Mouse (Mus musculus) MEL (cell line): ENCODE data around the gene Zfp260. TPM values are rescaled to one million over a fixed set of nuclear protein-coding genes. Genes with fewer than 3 reads are reported as not detected.

ENCODE experiments used
- DNase-seq: peaks from one replicate; pipeline ENCODE4 v3.0.0; 2011; ENCODE audit warnings: low read depth, low spot score
- H3K27ac ChIP-seq: 2 replicates; pipeline ENCODE4 v1.5.1; 2012; ENCODE audit warnings: low read depth, mild to moderate bottlenecking, control low read depth, low read length, moderate library complexity; ENCODE audit not compliant: control insufficient read depth
- H3K27me3 ChIP-seq, 2 experiments: fragments of 150-350 bp in 1 of 2; sonication (generic) in 1 of 2; 2 replicates each; pipeline ENCODE4 v1.6.1; 2012; ENCODE audit warnings: low read length in 2 of 2, mild to moderate bottlenecking in 2 of 2, improper control_type of control experiment in 1 of 2, moderate library complexity in 1 of 2; ENCODE audit not compliant: insufficient read depth in 2 of 2, control insufficient read depth in 1 of 2
- H3K36me3 ChIP-seq, 2 experiments: 2 replicates each; pipeline ENCODE4 v1.6.1; 2012 to 2014; ENCODE audit warnings: low read length in 2 of 2, improper control_type of control experiment in 1 of 2, inconsistent platforms in 1 of 2, mild to moderate bottlenecking in 1 of 2; ENCODE audit not compliant: insufficient read depth in 2 of 2, control insufficient read depth in 1 of 2
- H3K4me1 ChIP-seq, 2 experiments: fragments of 150-350 bp in 1 of 2; sonication (generic) in 1 of 2; 2 replicates each; pipeline ENCODE4 v1.6.1; 2012; ENCODE audit warnings: low read length in 2 of 2, improper control_type of control experiment in 1 of 2, mild to moderate bottlenecking in 1 of 2; ENCODE audit not compliant: insufficient read depth in 2 of 2, control insufficient read depth in 1 of 2
- H3K4me3 ChIP-seq, 2 experiments: fragments of 150-350 bp in 1 of 2; sonication (generic) in 1 of 2; 2 replicates each; pipeline ENCODE4 v1.5.1; 2012; ENCODE audit warnings: low read depth in 2 of 2, low read length in 2 of 2, mild to moderate bottlenecking in 2 of 2, moderate library complexity in 2 of 2, control low read depth in 1 of 2, improper control_type of control experiment in 1 of 2; ENCODE audit not compliant: control insufficient read depth in 1 of 2, insufficient read depth in 1 of 2
- H3K79me2 ChIP-seq: 2 replicates; pipeline ENCODE4 v1.6.1; 2012; ENCODE audit warnings: mild to moderate bottlenecking, low read length, moderate library complexity; ENCODE audit not compliant: control insufficient read depth, poor library complexity, insufficient read depth
- H3K9ac ChIP-seq: 2 replicates; pipeline ENCODE4 v1.6.1; 2012; ENCODE audit warnings: low read depth, mild to moderate bottlenecking, control low read depth, low read length, moderate library complexity; ENCODE audit not compliant: control insufficient read depth, poor library complexity, severe bottlenecking
- H3K9me3 ChIP-seq: fragments of 150-350 bp; sonication (generic); replicated peaks from 2 replicates; pipeline ENCODE4 v1.6.1; 2012; ENCODE audit warnings: mild to moderate bottlenecking, low read length, improper control_type of control experiment, moderate library complexity; ENCODE audit not compliant: insufficient read depth
- CHD1 ChIP-seq: IDR thresholded peaks from 2 replicates; pipeline ENCODE4 v1.6.1; 2012; ENCODE audit warnings: low read depth, mild to moderate bottlenecking, inconsistent platforms, low read length, improper control_type of control experiment
- CTCF ChIP-seq, 3 experiments: IDR thresholded peaks in 2 of 3; conservative IDR thresholded peaks in 1 of 3; 2 replicates each; pipeline ENCODE4 v1.5.1; 2011 to 2012; ENCODE audit warnings: low read length in 3 of 3, low read depth in 2 of 3, mild to moderate bottlenecking in 2 of 3, improper control_type of control experiment in 1 of 3, inconsistent platforms in 1 of 3, mixed read lengths in 1 of 3, moderate library complexity in 1 of 3; ENCODE audit not compliant: control insufficient read depth in 1 of 3, insufficient read depth in 1 of 3, poor library complexity in 1 of 3, severe bottlenecking in 1 of 3
- E2F4 ChIP-seq: IDR thresholded peaks from 2 replicates; pipeline ENCODE4 v1.6.1; 2011; ENCODE audit warnings: low read depth, low read length, improper control_type of control experiment, borderline replicate concordance
- EP300 ChIP-seq, 2 experiments: IDR thresholded peaks; 2 replicates each; pipeline ENCODE4 v1.6.1; 2011; ENCODE audit warnings: improper control_type of control experiment in 2 of 2, low read length in 2 of 2, low read depth in 1 of 2, mild to moderate bottlenecking in 1 of 2
- ETS1 ChIP-seq: IDR thresholded peaks from 2 replicates; pipeline ENCODE4 v1.6.1; 2012; ENCODE audit warnings: low read depth, mild to moderate bottlenecking, inconsistent platforms, low read length, improper control_type of control experiment, moderate library complexity
- KAT2A ChIP-seq: conservative IDR thresholded peaks from 2 replicates; pipeline ENCODE4 v1.6.1; 2012; ENCODE audit warnings: low read depth, low read length, improper control_type of control experiment, inconsistent platforms
- MAFK ChIP-seq: IDR thresholded peaks from 2 replicates; pipeline ENCODE4 v1.6.1; 2011; ENCODE audit warnings: low read depth, mild to moderate bottlenecking, low read length, improper control_type of control experiment, borderline replicate concordance
- MEF2A ChIP-seq: IDR thresholded peaks from 2 replicates; pipeline ENCODE4 v1.6.1; 2014; ENCODE audit warnings: low read depth, mild to moderate bottlenecking, inconsistent platforms, low read length, improper control_type of control experiment; ENCODE audit not compliant: poor library complexity, insufficient replicate concordance, severe bottlenecking; ENCODE audit errors: extremely low read depth
- MXI1 ChIP-seq: IDR thresholded peaks from 2 replicates; pipeline ENCODE4 v1.6.1; 2011; ENCODE audit warnings: mild to moderate bottlenecking, low read depth, low read length, improper control_type of control experiment
- NELFE ChIP-seq: IDR thresholded peaks from 2 replicates; pipeline ENCODE4 v1.6.1; 2011; ENCODE audit warnings: low read depth, low read length, improper control_type of control experiment
- RAD21 ChIP-seq: IDR thresholded peaks from 2 replicates; pipeline ENCODE4 v1.6.1; 2011; ENCODE audit warnings: mild to moderate bottlenecking, low read depth, low read length, improper control_type of control experiment
- SIN3A ChIP-seq: IDR thresholded peaks from 2 replicates; pipeline ENCODE4 v1.6.1; 2012; ENCODE audit warnings: low read length, improper control_type of control experiment, inconsistent platforms
- SMC3 ChIP-seq: IDR thresholded peaks from 2 replicates; pipeline ENCODE4 v1.6.1; 2011; ENCODE audit warnings: low read depth, low read length, improper control_type of control experiment
- TAL1 ChIP-seq: IDR thresholded peaks from 2 replicates; pipeline ENCODE4 v1.6.1; 2012; ENCODE audit warnings: mild to moderate bottlenecking, inconsistent platforms, low read length, moderate library complexity, mixed read lengths
- TBP ChIP-seq: IDR thresholded peaks from 2 replicates; pipeline ENCODE4 v1.8.0; 2011; ENCODE audit warnings: low read depth, low read length, improper control_type of control experiment
- UBTF ChIP-seq: IDR thresholded peaks from 2 replicates; pipeline ENCODE4 v1.6.1; 2012; ENCODE audit warnings: low read depth, mild to moderate bottlenecking, inconsistent platforms, low read length, improper control_type of control experiment, moderate library complexity, borderline replicate concordance; ENCODE audit not compliant: insufficient read depth
- ZC3H11A ChIP-seq: IDR thresholded peaks from 2 replicates; pipeline ENCODE4 v1.6.1; 2012; ENCODE audit warnings: low read depth, mild to moderate bottlenecking, inconsistent platforms, low read length, improper control_type of control experiment
- ZMIZ1 ChIP-seq: IDR thresholded peaks from 2 replicates; pipeline ENCODE4 v1.6.1; 2012; ENCODE audit warnings: low read depth, mild to moderate bottlenecking, inconsistent platforms, low read length, improper control_type of control experiment, moderate library complexity
- ZNF384 ChIP-seq: IDR thresholded peaks from 2 replicates; pipeline ENCODE4 v1.6.1; 2012; ENCODE audit warnings: low read depth, mild to moderate bottlenecking, inconsistent platforms, low read length, improper control_type of control experiment
- polyA plus RNA-seq, 2 experiments: library from polyadenylated mRNA; stranded (reverse) in 1 of 2; unstranded in 1 of 2; fragments of >175 nt in 1 of 2; fragments of >200 nt in 1 of 2; gene quantifications; 2 replicates each; pipeline versions ENCODE4 v1.2.1 to v1.2.4; 2012; ENCODE audit warnings: low replicate concordance in 2 of 2, low read depth in 1 of 2; ENCODE audit not compliant: insufficient read length in 2 of 2, insufficient read depth in 1 of 2, missing spikeins in 1 of 2
- total RNA-seq: library from RNA; depleted of rRNA; stranded (reverse); fragments of 300-350 nt; gene quantifications from 2 replicates; pipeline ENCODE4 v1.2.3, GENCODE M21; 2012

Zfp260 gene
- total and polyA plus RNA-seq, 3 experiments, result 4.8 to 5.5 TPM; not detected in 1

DNA sequence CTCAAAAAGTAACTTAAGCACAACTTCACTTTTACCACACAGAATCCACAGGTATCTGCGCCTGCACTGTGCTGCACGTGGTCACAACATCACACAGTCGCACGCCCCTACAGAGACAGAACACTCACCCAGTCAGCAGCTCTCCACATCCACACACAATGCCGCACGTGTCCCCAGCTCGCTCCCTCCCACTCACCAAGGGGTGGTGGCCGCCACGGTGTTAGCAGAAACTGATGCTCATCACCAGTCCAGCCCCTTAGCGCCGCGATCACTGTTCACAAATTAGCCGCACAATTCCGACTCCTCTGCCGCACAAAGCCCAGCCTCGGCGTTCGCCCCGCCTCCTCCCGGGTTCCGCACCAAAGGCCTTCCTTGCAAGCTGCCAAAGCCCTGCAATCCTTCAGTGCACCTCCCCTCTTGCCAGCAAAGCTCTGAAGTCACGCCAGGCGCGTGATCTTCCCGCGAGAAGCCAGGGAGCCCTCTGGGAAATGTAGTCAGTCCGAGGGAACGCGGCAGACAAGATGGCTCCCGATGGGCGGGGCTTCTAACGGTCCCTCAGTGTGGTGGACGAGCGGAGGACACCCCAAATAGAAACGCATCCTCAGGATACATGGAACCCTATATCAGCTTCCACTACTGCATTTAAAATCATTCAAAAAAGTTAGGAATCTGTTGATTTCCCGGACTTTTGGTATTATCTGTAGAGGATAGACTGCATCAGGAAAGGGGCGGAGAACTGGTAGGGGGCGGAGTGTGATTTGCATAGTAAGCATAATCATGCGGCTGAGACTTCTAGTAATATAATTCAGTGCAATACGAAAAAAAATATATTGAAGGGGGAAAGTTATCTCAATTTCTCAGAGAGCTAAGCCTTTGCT is 4.2 kb upstream of the Zfp260 start, which contains the start of the genes Gm26920 and Zfp566 (continued):
- TF ChIP-seq TBP (peak; percentile 47; the same call in 1 of the 2 replicates), TAL1 (no peak), NELFE (peak; percentile 62), MEF2A (0 out of 2 replicates have a peak, but pooled peaks have one; percentile 12)

DNA sequence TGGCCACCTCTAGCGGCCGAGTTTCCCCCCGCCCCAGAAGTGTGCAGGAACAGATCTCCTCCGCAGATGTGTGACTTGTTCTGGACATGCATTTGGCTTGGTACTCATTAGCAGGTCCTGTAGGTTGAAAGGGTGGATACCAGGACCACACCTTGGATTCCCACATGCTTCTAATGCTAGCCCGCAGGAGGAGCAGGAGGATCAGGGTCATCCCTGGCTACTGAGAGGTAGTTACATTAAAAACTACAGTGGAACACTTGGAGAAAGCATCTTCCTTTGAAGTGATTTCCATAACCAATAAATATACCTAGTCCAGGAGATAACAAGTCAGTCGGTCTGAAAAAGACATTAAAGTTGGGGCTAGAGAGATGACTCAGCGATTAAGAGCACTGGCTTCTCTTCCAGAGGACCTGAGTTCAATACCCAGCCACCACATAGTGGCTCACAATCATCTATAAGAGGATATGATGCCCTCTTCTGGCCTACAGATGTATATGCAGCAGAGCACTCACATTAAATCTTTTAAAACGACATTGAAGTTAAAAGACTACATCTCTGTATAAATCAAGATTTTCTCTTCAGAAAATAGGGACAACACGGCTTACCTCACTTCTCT is 3.5 kb upstream of the Zfp260 start:
- Histone ChIP-seq H3K27me3 (no peaks in the 10 kb centered on the region), H3K9ac (peak overlapping the region; percentile 66), H3K4me3 (peak overlapping the region; percentile 65 to 70), H3K27ac (peak overlapping the region; percentile 72), H3K79me2 (peaks cover 8% of the 10 kb centered on the region), H3K4me1 (peaks cover 0 to 10% of the 10 kb centered on the region in 2 experiments; a peak in 3 of 4 replicates), H3K36me3 (peaks cover 0 to 8% of the 10 kb centered on the region in 2 experiments; a peak in 2 of 4 replicates), H3K9me3 (no peaks in the 10 kb centered on the region)
- TF ChIP-seq CTCF (IDR thresholded peaks at IDR 0.05 in 2 of 3, conservative IDR thresholded peaks at IDR 0.05 in 1 of 3; ENCODE audit: control insufficient read depth in 1 of 3, insufficient read depth in 1 of 3, low read depth in 2 of 3, low read length in 3 of 3, poor library complexity in 1 of 3, severe bottlenecking in 1 of 3) (peak in 1 of 3 experiments; percentile 33; a peak in 3 of 6 replicates), SIN3A (no peak; the same call in 1 of the 2 replicates), KAT2A (no peak), ZC3H11A (peak; percentile 27; the same call in 1 of the 2 replicates), RAD21 (peak; percentile 38), ETS1 (no peak), MAFK (no peak), SMC3 (peak; percentile 35)
- peak; percentile 46 for DNase-seq

DNA sequence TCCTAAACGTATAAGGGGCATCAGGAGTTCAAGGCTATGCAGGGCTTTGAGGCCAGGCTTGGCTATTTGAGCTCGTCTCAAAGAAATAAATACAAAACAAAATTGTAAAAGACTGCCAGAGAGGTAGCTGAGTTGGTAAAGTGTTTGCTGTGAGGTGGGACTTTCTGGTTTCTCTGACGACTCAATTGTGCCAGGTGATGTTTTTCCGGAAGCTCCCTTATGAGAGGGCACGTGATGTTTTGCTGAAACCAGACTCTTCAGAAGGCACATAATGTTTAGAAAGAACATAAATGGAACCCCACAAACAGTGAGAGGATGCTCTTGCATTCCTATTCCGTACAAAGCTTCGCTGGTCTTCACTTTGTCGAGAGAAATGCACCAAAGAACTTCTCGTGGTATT is 1.9 kb upstream of the Zfp260 start:
- H3K27ac ChIP-seq, result no peak overlapping the region
- no peak for TF ChIP-seq CHD1
- TF ChIP-seq E2F4, result no peak
- no peak for TF ChIP-seq MXI1
- TF ChIP-seq MAFK, result no peak
- no peak for TF ChIP-seq UBTF
- TF ChIP-seq ZNF384, result no peak
- no peak for TF ChIP-seq CTCF (IDR thresholded peaks at IDR 0.05 in 2 of 3, conservative IDR thresholded peaks at IDR 0.05 in 1 of 3; ENCODE audit: control insufficient read depth in 1 of 3, insufficient read depth in 1 of 3, low read depth in 2 of 3, low read length in 3 of 3, poor library complexity in 1 of 3, severe bottlenecking in 1 of 3)
- TF ChIP-seq ZMIZ1, result no peak
- TF ChIP-seq EP300 (IDR thresholded peaks at IDR 0.05; ENCODE audit: low read depth in 1 of 2, low read length in 2 of 2), result no peak
- H3K27me3 ChIP-seq, result no peaks in the 10 kb centered on the region
- H3K79me2 ChIP-seq, result peaks cover 11% of the 10 kb centered on the region
- no peak overlapping the region for H3K9ac ChIP-seq
- H3K4me3 ChIP-seq, result no peak overlapping the region
- no peak for DNase-seq
- H3K4me1 ChIP-seq, result peaks cover 0 to 15% of the 10 kb centered on the region in 2 experiments; a peak in 3 of 4 replicates
- H3K9me3 ChIP-seq, result no peaks in the 10 kb centered on the region
- H3K36me3 ChIP-seq, result peaks cover 0 to 8% of the 10 kb centered on the region in 2 experiments; a peak in 2 of 4 replicates
